Mouse (Mus musculus): ENCODE measurements at regions not wholly inside any gene's neighbourhood (a gene's known extent, or its start where the extent isn't known, plus 50 kb on each side); places are given as distances from the start of the nearest gene placed in this dataset.

DNA sequence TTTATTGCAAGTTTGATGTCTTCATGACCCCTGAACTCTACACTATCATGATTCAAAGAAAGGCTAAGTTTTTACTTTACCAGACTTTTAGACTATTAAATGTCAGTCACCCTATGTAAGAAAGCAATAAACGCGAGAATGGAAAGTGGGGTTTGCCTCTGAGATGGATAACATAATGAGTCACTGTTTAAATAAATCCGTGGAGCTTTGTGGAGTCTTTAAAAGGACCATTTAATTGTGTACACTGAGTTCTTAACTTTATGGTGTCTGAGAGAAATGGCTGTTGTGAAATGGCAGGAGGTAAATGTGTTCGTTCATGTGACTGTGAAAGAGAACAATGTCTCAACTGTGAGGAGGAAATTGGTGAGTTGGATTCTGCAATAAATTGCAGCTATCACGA lies 122.2 kb upstream of the Myo3a start:
- Histone ChIP-seq H3K4me3 (replicated peaks in 1 of 3; ENCODE audit: low read depth in 2 of 3, low read length in 2 of 3, poor library complexity in 1 of 3) (no peak overlapping the region), H3K36me3 (replicated peaks in 1 of 2; ENCODE audit: control insufficient read depth in 1 of 2, insufficient read depth in 1 of 2, low read length in 1 of 2) (no peaks in the 10 kb centered on the region), H3K79me2 (replicated peaks; ENCODE audit: control insufficient read depth, extremely low read depth, insufficient read depth, poor library complexity, severe bottlenecking) (no peaks in the 10 kb centered on the region), H3K9me3 (replicated peaks; ENCODE audit: low read length) (no peaks in the 10 kb centered on the region), H3K27ac (ENCODE audit: insufficient read depth, low read depth) (no peak overlapping the region), H3K27me3 (replicated peaks) (no peaks in the 10 kb centered on the region), H3K9ac (ENCODE audit: insufficient read depth, low read depth) (no peak overlapping the region), H3K4me2 (ENCODE audit: insufficient read depth, low read depth, poor library complexity, severe bottlenecking) (no peak overlapping the region), H3K4me1 (ENCODE audit: control insufficient read depth in 1 of 2, insufficient read depth in 2 of 2) (no peaks in the 10 kb centered on the region)
- no peak for DNase-seq (ENCODE audit: extremely low read depth)
- in situ Hi-C loops (cut with MboI; ENCODE audit: low pct_ligation_motif_present, low pct_unique_long_range_greater_than_20kb, low sequenced_read_pairs): no loop called here
- dilution Hi-C loops (cut with MboI; ENCODE audit: extremely low pct_ligation_motif_present, extremely low pct_unique_long_range_greater_than_20kb, low sequenced_read_pairs): no loop called here
- no peak for TF ChIP-seq RCOR1 (conservative IDR thresholded peaks at IDR 0.05; ENCODE audit: low read depth, low read length)
- no peak for TF ChIP-seq CHD2 (IDR thresholded peaks at IDR 0.05; ENCODE audit: low read length)
- TF ChIP-seq NRF1 (IDR thresholded peaks at IDR 0.05; ENCODE audit: low read depth, low read length): no peak
- no peak for TF ChIP-seq MYC (IDR thresholded peaks at IDR 0.05; ENCODE audit: low read depth, low read length)
- no peak for TF ChIP-seq USF1 (IDR thresholded peaks at IDR 0.05; ENCODE audit: low read depth, low read length)
- TF ChIP-seq MXI1 (IDR thresholded peaks at IDR 0.05; ENCODE audit: low read depth, low read length): no peak
- no peak for TF ChIP-seq CHD1 (IDR thresholded peaks at IDR 0.05; ENCODE audit: low read depth, low read length)
- TF ChIP-seq UBTF (IDR thresholded peaks at IDR 0.05; ENCODE audit: low read depth, low read length): no peak
- TF ChIP-seq JUND (conservative IDR thresholded peaks at IDR 0.05; ENCODE audit: low read depth, low read length): no peak
- TF ChIP-seq ZMIZ1 (IDR thresholded peaks at IDR 0.05; ENCODE audit: low read depth, low read length): no peak
- TF ChIP-seq CTCF (conservative IDR thresholded peaks at IDR 0.05 in 1 of 2, IDR thresholded peaks at IDR 0.05 in 1 of 2; ENCODE audit: low read depth in 2 of 2, low read length in 2 of 2): no peak
- TF ChIP-seq ELF1 (IDR thresholded peaks at IDR 0.05; ENCODE audit: low read depth, low read length): no peak
- TF ChIP-seq USF2 (conservative IDR thresholded peaks at IDR 0.05; ENCODE audit: low read depth, low read length): no peak
- no peak for TF ChIP-seq POLR2AphosphoS2 (IDR thresholded peaks at IDR 0.05; ENCODE audit: low read depth, low read length)
- TF ChIP-seq MAFK (IDR thresholded peaks at IDR 0.05; ENCODE audit: insufficient replicate concordance, low read length): no peak
- no peak for TF ChIP-seq BHLHE40 (IDR thresholded peaks at IDR 0.05; ENCODE audit: low read depth, low read length)
- TF ChIP-seq MAZ (IDR thresholded peaks at IDR 0.05; ENCODE audit: low read depth, low read length): no peak
- no peak for TF ChIP-seq GABPA (IDR thresholded peaks at IDR 0.05; ENCODE audit: insufficient replicate concordance, low read depth, low read length)

DNA sequence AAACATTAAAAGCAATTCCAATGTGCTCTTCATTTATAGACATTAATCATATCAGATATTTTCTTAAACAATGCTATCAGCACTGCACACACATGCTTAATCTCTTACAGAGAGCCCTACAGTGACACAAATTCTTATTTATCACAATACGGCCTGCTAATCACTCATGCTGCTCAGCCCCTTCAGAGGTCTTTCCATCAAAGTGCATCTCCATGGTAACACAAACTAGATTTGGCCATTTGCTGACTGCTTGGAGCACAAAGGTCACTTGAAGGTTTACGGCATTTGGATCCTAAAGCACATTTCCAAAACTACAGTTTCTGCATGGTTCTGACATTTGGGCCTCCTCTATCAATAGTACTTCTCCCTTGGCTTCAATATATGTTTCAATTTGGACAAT lies 77.6 kb upstream of the Myo3a start:
- Histone ChIP-seq H3K9me3 (replicated peaks; ENCODE audit: low read length) (no peaks in the 10 kb centered on the region), H3K27me3 (replicated peaks) (no peaks in the 10 kb centered on the region), H3K4me1 (ENCODE audit: control insufficient read depth in 1 of 2, insufficient read depth in 2 of 2) (peaks cover 0 to 9% of the 10 kb centered on the region in 2 experiments; a peak in 2 of 4 replicates), H3K27ac (ENCODE audit: insufficient read depth, low read depth) (no peak overlapping the region), H3K4me2 (ENCODE audit: insufficient read depth, low read depth, poor library complexity, severe bottlenecking) (no peak overlapping the region), H3K9ac (ENCODE audit: insufficient read depth, low read depth) (no peak overlapping the region), H3K4me3 (replicated peaks in 1 of 3; ENCODE audit: low read depth in 2 of 3, low read length in 2 of 3, poor library complexity in 1 of 3) (no peak overlapping the region), H3K79me2 (replicated peaks; ENCODE audit: control insufficient read depth, extremely low read depth, insufficient read depth, poor library complexity, severe bottlenecking) (no peaks in the 10 kb centered on the region), H3K36me3 (replicated peaks in 1 of 2; ENCODE audit: control insufficient read depth in 1 of 2, insufficient read depth in 1 of 2, low read length in 1 of 2) (no peaks in the 10 kb centered on the region)
- in situ Hi-C loops (cut with MboI; ENCODE audit: low pct_ligation_motif_present, low pct_unique_long_range_greater_than_20kb, low sequenced_read_pairs) (no loop called here), dilution Hi-C loops (cut with MboI; ENCODE audit: extremely low pct_ligation_motif_present, extremely low pct_unique_long_range_greater_than_20kb, low sequenced_read_pairs) (no loop called here)
- TF ChIP-seq ELF1 (IDR thresholded peaks at IDR 0.05; ENCODE audit: low read depth, low read length): no peak
- no peak for TF ChIP-seq MXI1 (IDR thresholded peaks at IDR 0.05; ENCODE audit: low read depth, low read length)
- TF ChIP-seq NELFE (IDR thresholded peaks at IDR 0.05; ENCODE audit: low read depth, low read length): no peak
- no peak for DNase-seq (ENCODE audit: extremely low read depth)
